Mouse (Mus musculus): ENCODE results near the gene Herc4. TPM values are rescaled to one million over a fixed set of nuclear protein-coding genes. Genes with fewer than 3 reads are reported as not detected.

Herc4 gene
- 40.5 and 44.6 TPM in 2 replicates for polyA plus RNA-seq (2014; fragmentation: Nextera tagmentation; extraction: Ambion mirVana)

DNA sequence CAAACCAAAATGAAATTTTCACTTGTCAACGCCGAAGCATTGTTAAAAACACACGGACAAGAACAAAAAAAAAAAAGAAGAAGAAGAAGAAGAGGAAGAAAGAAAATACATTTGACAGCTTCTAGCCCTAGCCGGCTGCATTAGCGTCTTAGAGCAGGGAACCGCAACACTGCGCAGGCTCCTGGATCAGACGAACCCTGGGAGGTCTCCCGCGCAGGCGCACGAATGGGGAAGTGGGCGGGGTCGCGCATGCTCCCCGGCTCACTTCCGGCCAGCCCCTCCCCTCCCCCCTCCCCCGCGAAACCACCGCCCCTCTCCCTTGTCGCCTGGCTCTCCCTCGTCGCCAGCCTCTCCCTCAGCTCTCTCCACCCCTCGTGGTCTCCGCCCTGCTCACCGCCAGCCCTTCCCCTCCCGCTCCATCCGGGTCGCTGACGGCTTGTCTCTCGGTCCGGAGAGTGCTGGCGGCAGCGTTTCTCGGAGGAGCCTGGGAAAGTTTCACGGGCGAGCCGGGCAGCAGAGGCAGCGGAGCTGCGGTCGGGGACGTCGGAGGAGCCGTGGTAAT lies at the start of gene Herc4:
Gene Herc4 (plus strand): TSS at position 318 of the 562 bp plus-strand sequence.
- H3K9me3 ChIP-seq (ENCODE audit: low read depth, low read length), result no peaks in the 10 kb centered on the region
- peak within 1 kb of the TSS; percentile 99 for H3K27ac ChIP-seq (ENCODE audit: low read depth)
- TF ChIP-seq CTCF (IDR thresholded peaks at IDR 0.05; ENCODE audit: low read depth), result no peak
- H3K4me3 ChIP-seq (ENCODE audit: low read depth, low read length), result peak within 1 kb of the TSS; percentile 98
- peak within 1 kb of the TSS; percentile 74 for H3K4me2 ChIP-seq
- no peaks in the 10 kb centered on the region for H3K27me3 ChIP-seq (ENCODE audit: insufficient read depth, low read length)
- DNase-seq (peak; percentile 96), ATAC-seq (ENCODE audit: insufficient read depth) (peak; percentile 100)
- H3K9ac ChIP-seq, result peak within 1 kb of the TSS; percentile 97
- WGBS, result under 1% methylated on average over 43 of the region's 44 CpGs
- H3K4me1 ChIP-seq (ENCODE audit: insufficient read depth), result peaks cover 6% of the 10 kb centered on the region
- 0 out of 2 replicates have a peak, but pooled peaks cover 9% of the 10 kb centered on the region for H3K36me3 ChIP-seq (ENCODE audit: insufficient read depth)

DNA sequence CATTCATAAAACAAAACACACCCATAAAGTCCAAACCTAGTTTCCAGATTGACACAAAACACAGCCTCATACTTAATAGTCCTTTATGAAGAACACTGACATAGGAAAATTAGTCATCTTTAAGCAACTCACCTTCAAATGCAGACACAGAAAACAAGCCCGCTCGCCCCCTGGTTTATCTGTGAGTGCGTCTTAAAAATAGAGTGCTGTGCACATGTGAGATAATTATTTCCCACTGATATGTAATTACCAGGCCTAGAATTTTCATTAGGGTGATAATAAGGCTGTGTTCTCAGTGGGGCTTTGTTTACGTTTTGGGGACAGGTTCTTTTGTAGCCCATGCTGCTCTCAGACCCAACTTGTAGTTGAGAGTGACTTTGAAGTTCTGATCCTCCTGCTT lies 44.6 kb upstream of the Herc4 start:
- Histone ChIP-seq H3K27ac (ENCODE audit: low read depth) (no peak overlapping the region), H3K9me3 (ENCODE audit: low read depth, low read length) (no peaks in the 10 kb centered on the region), H3K9ac (no peak overlapping the region), H3K4me1 (ENCODE audit: insufficient read depth) (no peaks in the 10 kb centered on the region), H3K27me3 (ENCODE audit: insufficient read depth, low read length) (no peaks in the 10 kb centered on the region), H3K36me3 (ENCODE audit: insufficient read depth) (no peaks in the 10 kb centered on the region), H3K4me2 (no peak overlapping the region), H3K4me3 (ENCODE audit: low read depth, low read length) (no peak overlapping the region)
- no peak for TF ChIP-seq CTCF (IDR thresholded peaks at IDR 0.05; ENCODE audit: low read depth)
- DNase-seq (no peak), ATAC-seq (ENCODE audit: insufficient read depth) (no peak)
- WGBS, result 79% methylated on average over 4 of the region's 4 CpGs

DNA sequence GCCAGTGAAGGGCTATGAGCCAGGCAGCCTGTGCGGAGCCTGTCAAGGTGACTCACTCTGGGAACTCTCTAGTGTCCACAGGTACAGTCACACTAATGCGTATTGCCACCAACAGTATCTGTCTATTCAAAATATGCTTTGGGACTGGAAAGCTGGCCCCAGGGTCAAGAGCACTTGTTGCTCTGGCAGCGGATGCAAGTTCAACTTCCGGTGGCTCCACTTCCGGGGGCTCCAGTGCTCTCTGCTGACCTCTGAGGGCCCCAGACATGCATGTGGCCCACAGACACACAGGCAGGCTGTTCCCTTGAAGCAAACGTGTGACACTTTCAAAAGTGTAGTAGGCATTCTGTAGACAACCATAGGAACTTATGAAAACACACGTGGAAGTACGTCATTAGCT lies 42.1 kb upstream of the Herc4 start:
- Histone ChIP-seq H3K27me3 (ENCODE audit: insufficient read depth, low read length) (no peaks in the 10 kb centered on the region), H3K9me3 (ENCODE audit: low read depth, low read length) (no peaks in the 10 kb centered on the region), H3K4me1 (ENCODE audit: insufficient read depth) (no peaks in the 10 kb centered on the region), H3K4me3 (ENCODE audit: low read depth, low read length) (no peak overlapping the region), H3K9ac (no peak overlapping the region), H3K36me3 (ENCODE audit: insufficient read depth) (no peaks in the 10 kb centered on the region), H3K4me2 (no peak overlapping the region), H3K27ac (ENCODE audit: low read depth) (no peak overlapping the region)
- DNase-seq (no peak), ATAC-seq (ENCODE audit: insufficient read depth) (no peak)
- TF ChIP-seq CTCF (IDR thresholded peaks at IDR 0.05; ENCODE audit: low read depth), result no peak
- WGBS, result 56% methylated on average over 8 of the region's 8 CpGs

DNA sequence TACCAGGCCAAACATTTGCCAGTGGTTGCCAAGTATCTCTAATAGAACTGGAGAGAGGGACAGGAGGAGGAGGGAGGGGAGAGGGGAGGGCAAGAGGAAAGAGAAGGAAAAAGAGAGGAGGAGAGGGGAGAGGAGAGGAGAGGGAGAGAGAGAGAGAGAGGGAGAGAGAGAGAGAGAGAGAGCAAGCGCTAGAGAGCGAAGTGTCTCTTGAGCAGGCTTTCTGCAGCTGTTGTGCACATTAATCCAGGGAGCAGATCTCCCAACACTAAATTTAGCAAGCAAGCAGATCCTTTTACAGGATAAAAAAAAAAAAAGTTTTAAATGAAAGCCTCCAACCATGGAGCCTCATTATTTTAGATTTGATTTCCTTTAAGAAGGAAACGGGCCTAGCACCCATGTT lies 40.6 kb upstream of the Herc4 start:
- H3K9ac ChIP-seq, result no peak overlapping the region
- no peak overlapping the region for H3K4me2 ChIP-seq
- H3K9me3 ChIP-seq (ENCODE audit: low read depth, low read length), result no peaks in the 10 kb centered on the region
- peak; percentile 39 for DNase-seq
- no peaks in the 10 kb centered on the region for H3K4me1 ChIP-seq (ENCODE audit: insufficient read depth)
- TF ChIP-seq CTCF (IDR thresholded peaks at IDR 0.05; ENCODE audit: low read depth), result no peak
- no peaks in the 10 kb centered on the region for H3K36me3 ChIP-seq (ENCODE audit: insufficient read depth)
- H3K27ac ChIP-seq (ENCODE audit: low read depth), result no peak overlapping the region
- no peaks in the 10 kb centered on the region for H3K27me3 ChIP-seq (ENCODE audit: insufficient read depth, low read length)
- no peak for ATAC-seq (ENCODE audit: insufficient read depth)
- no peak overlapping the region for H3K4me3 ChIP-seq (ENCODE audit: low read depth, low read length)
- WGBS, result 43% methylated on average over 3 of the region's 3 CpGs

DNA sequence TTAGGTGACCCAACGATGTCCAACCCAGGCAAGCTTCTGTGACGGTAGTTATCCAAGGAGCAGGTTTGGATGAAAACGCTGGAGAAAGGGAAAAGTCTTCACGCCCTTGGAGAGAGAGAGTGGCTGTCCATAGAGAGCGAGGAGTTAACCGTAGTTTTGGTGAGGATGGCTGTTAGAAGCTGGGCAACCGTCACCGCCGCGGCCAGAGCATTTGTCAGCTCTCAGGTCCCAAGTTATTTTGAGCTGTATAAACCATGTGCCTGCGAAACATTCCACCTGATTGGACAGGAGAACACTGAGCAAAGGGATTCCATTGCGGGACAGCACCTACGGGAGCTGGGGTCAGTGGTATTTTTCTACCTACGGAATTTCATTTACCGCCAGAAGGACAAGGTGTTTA lies 39.9 kb upstream of the Herc4 start, which contains the start of gene Mypn:
Gene Mypn (minus strand): TSS at position 225 of the 400 bp plus-strand sequence.
- DNase-seq, result no peak
- Histone ChIP-seq H3K9ac (no peak within 1 kb of the TSS), H3K9me3 (ENCODE audit: low read depth, low read length) (no peaks in the 10 kb centered on the region), H3K4me2 (no peak within 1 kb of the TSS), H3K27me3 (ENCODE audit: insufficient read depth, low read length) (no peaks in the 10 kb centered on the region), H3K4me1 (ENCODE audit: insufficient read depth) (no peaks in the 10 kb centered on the region), H3K4me3 (ENCODE audit: low read depth, low read length) (no peak within 1 kb of the TSS), H3K27ac (ENCODE audit: low read depth) (no peak within 1 kb of the TSS), H3K36me3 (ENCODE audit: insufficient read depth) (no peaks in the 10 kb centered on the region)
- 58% methylated on average over 15 of the region's 15 CpGs for WGBS
- no peak for ATAC-seq (ENCODE audit: insufficient read depth)
- TF ChIP-seq CTCF (IDR thresholded peaks at IDR 0.05; ENCODE audit: low read depth), result no peak

DNA sequence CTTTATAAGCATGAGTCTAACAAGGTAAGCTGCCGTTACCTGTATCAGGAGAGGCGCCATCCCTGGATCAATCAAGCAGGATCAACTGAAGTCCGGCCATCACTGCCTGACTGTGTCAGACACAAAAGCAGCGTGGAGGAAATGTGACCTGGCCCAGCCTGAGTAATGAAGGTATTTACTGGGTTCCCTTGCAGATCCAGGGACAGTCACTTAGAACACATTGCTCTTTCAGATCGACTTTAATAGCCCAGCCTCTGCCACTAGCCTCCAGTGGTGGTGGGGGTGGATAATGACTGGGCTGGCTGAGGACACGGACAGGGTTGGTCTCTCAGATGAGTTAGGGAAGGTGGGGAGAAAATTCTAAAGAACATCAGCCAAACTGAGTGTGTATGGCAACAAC lies 34.7 kb upstream of the Herc4 start:
- WGBS, result 67% methylated on average over 6 of the region's 6 CpGs
- Histone ChIP-seq H3K4me2 (no peak overlapping the region), H3K27me3 (ENCODE audit: insufficient read depth, low read length) (no peaks in the 10 kb centered on the region), H3K9ac (no peak overlapping the region), H3K4me1 (ENCODE audit: insufficient read depth) (no peaks in the 10 kb centered on the region), H3K27ac (ENCODE audit: low read depth) (no peak overlapping the region), H3K36me3 (ENCODE audit: insufficient read depth) (no peaks in the 10 kb centered on the region), H3K4me3 (ENCODE audit: low read depth, low read length) (no peak overlapping the region), H3K9me3 (ENCODE audit: low read depth, low read length) (no peaks in the 10 kb centered on the region)
- DNase-seq, result no peak
- no peak for TF ChIP-seq CTCF (IDR thresholded peaks at IDR 0.05; ENCODE audit: low read depth)
- ATAC-seq (ENCODE audit: insufficient read depth), result no peak

DNA sequence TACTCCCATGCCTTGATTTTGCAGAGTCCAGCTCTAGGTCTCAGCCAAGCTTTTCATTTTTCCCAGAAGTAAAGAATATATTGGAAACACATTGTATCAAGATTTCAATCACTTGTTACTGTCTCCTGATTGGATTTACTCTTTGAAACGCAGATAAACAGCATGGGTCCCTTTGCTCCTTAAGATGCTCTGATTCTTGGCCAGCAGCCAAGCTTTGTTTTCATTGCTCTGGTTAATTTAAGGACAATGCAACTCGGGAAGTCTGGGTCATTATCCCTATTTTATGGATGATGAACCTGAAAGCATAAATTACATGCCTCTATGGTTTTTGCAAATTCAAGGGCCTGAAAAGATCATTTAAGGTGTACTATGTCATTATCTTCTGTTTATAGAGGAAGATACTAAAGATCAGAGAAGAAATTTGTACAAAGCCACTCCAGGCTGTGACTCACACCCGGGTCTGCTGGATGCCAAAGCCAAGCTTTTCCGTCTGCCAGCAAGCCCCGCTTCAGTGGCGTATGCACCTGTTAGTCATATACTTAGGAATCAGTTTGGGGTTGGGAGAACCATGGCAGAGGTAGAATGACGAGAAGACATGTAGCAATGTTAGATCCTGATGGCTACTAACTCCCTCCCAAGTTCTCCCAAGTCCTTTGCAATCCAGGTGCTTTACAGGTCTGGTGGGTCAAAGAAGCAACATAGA lies 22.4 kb upstream of the Herc4 start:
- no peak for TF ChIP-seq CTCF (IDR thresholded peaks at IDR 0.05; ENCODE audit: low read depth)
- Histone ChIP-seq H3K36me3 (ENCODE audit: insufficient read depth) (no peaks in the 10 kb centered on the region), H3K9me3 (ENCODE audit: low read depth, low read length) (no peaks in the 10 kb centered on the region), H3K4me1 (ENCODE audit: insufficient read depth) (no peaks in the 10 kb centered on the region), H3K4me2 (no peak overlapping the region), H3K27ac (ENCODE audit: low read depth) (no peak overlapping the region), H3K9ac (no peak overlapping the region), H3K27me3 (ENCODE audit: insufficient read depth, low read length) (no peaks in the 10 kb centered on the region), H3K4me3 (ENCODE audit: low read depth, low read length) (no peak overlapping the region)
- no peak for ATAC-seq (ENCODE audit: insufficient read depth)
- DNase-seq, result peak; percentile 25
- WGBS, result 71% methylated on average over 7 of the region's 7 CpGs

All from lung, embryonic 14.5 days (tissue).